Mouse (Mus musculus): ENCODE results near the gene Syt6. TPM values are rescaled to one million over a fixed set of nuclear protein-coding genes. Genes with fewer than 3 reads are reported as not detected.

The Syt6 gene
- 10.8 and 14.1 TPM in 2 replicates for polyA plus RNA-seq (2015; fragmentation: Nextera tagmentation; extraction: Ambion mirVana)

- H3K9me3 ChIP-seq (ENCODE audit: control insufficient read depth, low read length) = no peaks in the 10 kb centered on the region
- no peaks in the 10 kb centered on the region for H3K36me3 ChIP-seq (ENCODE audit: control insufficient read depth, insufficient read depth, low read length)
- ATAC-seq = peak; percentile 0; the same call in 1 of the 2 replicates
- H3K4me1 ChIP-seq (ENCODE audit: control insufficient read depth, insufficient read depth, low read depth, low read length) = peaks cover 38% of the 10 kb centered on the region
- peak within 1 kb of the TSS; percentile 98 for H3K4me2 ChIP-seq (ENCODE audit: low read length)
- no peak within 1 kb of the TSS for H3K27ac ChIP-seq (ENCODE audit: low read depth, low read length)
- no peaks in the 10 kb centered on the region for H3K27me3 ChIP-seq (replicated peaks; ENCODE audit: control insufficient read depth, insufficient read depth, low read length)
- WGBS = under 1% methylated on average over 43 of the region's 44 CpGs
- H3K4me3 ChIP-seq (ENCODE audit: low read length) = peak within 1 kb of the TSS; percentile 61
- peak within 1 kb of the TSS; percentile 63 for H3K9ac ChIP-seq (ENCODE audit: low read depth, low read length)
Observed at GRCm38 (mm10) chr3:103575156-103575892, at the start of gene Syt6. TSS of gene Syt6 (plus strand) at chr3:103575231.

GRCm38 (mm10) chr3:103526201-103526704 lies 48.8 kb upstream of the Syt6 start:
- H3K9ac ChIP-seq (ENCODE audit: low read depth, low read length) = no peak overlapping the region
- H3K27ac ChIP-seq (ENCODE audit: low read depth, low read length) = no peak overlapping the region
- H3K4me3 ChIP-seq (ENCODE audit: low read length) = no peak overlapping the region
- no peaks in the 10 kb centered on the region for H3K4me1 ChIP-seq (ENCODE audit: control insufficient read depth, insufficient read depth, low read depth, low read length)
- H3K4me2 ChIP-seq (ENCODE audit: low read length) = no peak overlapping the region
- no peaks in the 10 kb centered on the region for H3K9me3 ChIP-seq (ENCODE audit: control insufficient read depth, low read length)
- no peaks in the 10 kb centered on the region for H3K36me3 ChIP-seq (ENCODE audit: control insufficient read depth, insufficient read depth, low read length)
- WGBS = 78% methylated on average over 4 of the region's 4 CpGs
- ATAC-seq = no peak
- H3K27me3 ChIP-seq (replicated peaks; ENCODE audit: control insufficient read depth, insufficient read depth, low read length) = no peaks in the 10 kb centered on the region

DNA sequence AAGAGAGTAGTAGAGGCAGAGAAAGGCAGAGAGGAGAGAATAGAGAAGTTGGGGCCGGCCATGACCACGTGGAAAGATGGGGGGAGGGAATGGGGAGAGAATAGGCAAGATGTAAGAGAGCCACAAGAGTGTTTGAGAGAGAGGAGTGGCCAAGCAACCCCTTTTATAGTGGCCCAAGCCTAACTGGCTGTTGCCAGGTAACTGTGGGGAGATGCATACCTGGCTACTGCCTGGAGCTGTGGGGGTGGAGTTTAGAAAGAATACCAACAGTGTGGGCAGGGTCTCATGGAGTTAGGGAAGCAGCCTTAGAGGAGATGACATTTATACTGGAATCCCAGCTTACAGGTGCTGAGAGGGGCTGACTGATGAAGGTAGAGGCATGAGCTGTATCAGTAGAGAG lies 48.2 kb upstream of the Syt6 start:
- H3K9ac ChIP-seq (ENCODE audit: low read depth, low read length) = no peak overlapping the region
- H3K9me3 ChIP-seq (ENCODE audit: control insufficient read depth, low read length) = no peaks in the 10 kb centered on the region
- no peaks in the 10 kb centered on the region for H3K36me3 ChIP-seq (ENCODE audit: control insufficient read depth, insufficient read depth, low read length)
- no peak overlapping the region for H3K4me3 ChIP-seq (ENCODE audit: low read length)
- no peaks in the 10 kb centered on the region for H3K27me3 ChIP-seq (replicated peaks; ENCODE audit: control insufficient read depth, insufficient read depth, low read length)
- H3K27ac ChIP-seq (ENCODE audit: low read depth, low read length) = no peak overlapping the region
- no peaks in the 10 kb centered on the region for H3K4me1 ChIP-seq (ENCODE audit: control insufficient read depth, insufficient read depth, low read depth, low read length)
- ATAC-seq = no peak
- 27% methylated on average over 2 of the region's 2 CpGs for WGBS
- no peak overlapping the region for H3K4me2 ChIP-seq (ENCODE audit: low read length)

DNA sequence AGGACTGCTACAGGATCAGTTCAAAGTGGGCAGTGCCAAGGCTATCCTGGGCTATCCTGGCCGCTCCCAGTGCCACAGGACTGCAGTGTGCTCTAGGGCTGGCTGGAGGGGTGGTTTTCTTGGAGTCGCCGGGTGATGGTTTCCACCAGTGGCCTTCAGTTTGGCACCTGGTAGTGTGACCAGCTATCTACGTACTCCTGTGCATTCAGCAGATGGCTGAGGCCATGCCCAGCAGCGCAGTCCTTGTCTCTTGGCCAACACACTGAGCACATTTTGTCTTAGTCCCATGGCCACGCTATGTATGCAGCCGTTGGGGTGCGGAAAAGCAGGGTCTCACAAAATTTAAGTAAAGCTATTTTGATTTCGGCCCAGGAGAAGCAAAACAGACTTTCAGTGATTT lies 41.0 kb upstream of the Syt6 start:
- no peak overlapping the region for H3K27ac ChIP-seq (ENCODE audit: low read depth, low read length)
- H3K4me3 ChIP-seq (ENCODE audit: low read length) = no peak overlapping the region
- H3K36me3 ChIP-seq (ENCODE audit: control insufficient read depth, insufficient read depth, low read length) = no peaks in the 10 kb centered on the region
- no peak for ATAC-seq
- H3K27me3 ChIP-seq (replicated peaks; ENCODE audit: control insufficient read depth, insufficient read depth, low read length) = no peaks in the 10 kb centered on the region
- H3K4me2 ChIP-seq (ENCODE audit: low read length) = no peak overlapping the region
- no peak overlapping the region for H3K9ac ChIP-seq (ENCODE audit: low read depth, low read length)
- WGBS = 91% methylated on average over 9 of the region's 9 CpGs
- H3K9me3 ChIP-seq (ENCODE audit: control insufficient read depth, low read length) = no peaks in the 10 kb centered on the region
- 0 out of 2 replicates have a peak, but pooled peaks cover 2% of the 10 kb centered on the region for H3K4me1 ChIP-seq (ENCODE audit: control insufficient read depth, insufficient read depth, low read depth, low read length)

DNA sequence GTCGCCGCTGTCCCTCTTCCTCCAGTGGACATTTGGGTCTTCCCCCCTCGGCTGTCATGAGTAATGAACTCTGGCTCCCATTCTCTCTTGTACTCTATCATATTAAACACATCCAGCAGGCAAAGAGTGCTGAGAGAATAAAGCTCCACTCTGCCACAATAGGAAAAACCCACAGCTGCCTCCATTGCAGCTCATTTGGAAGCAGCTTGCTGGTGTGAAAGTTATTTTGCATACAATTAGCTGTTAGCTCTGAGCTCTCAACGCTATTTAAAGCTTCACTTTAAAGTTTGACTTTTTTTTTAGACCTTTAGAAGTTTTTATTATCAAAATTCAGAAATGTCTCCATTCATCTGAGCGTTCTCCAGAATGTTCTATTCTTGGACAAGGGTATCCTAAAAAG lies 39.8 kb upstream of the Syt6 start:
- Histone ChIP-seq H3K27ac (ENCODE audit: low read depth, low read length) (no peak overlapping the region), H3K36me3 (ENCODE audit: control insufficient read depth, insufficient read depth, low read length) (no peaks in the 10 kb centered on the region), H3K27me3 (replicated peaks; ENCODE audit: control insufficient read depth, insufficient read depth, low read length) (no peaks in the 10 kb centered on the region), H3K9me3 (ENCODE audit: control insufficient read depth, low read length) (no peaks in the 10 kb centered on the region), H3K4me2 (ENCODE audit: low read length) (no peak overlapping the region), H3K4me1 (ENCODE audit: control insufficient read depth, insufficient read depth, low read depth, low read length) (peaks cover 2% of the 10 kb centered on the region; the same call in 1 of the 2 replicates), H3K9ac (ENCODE audit: low read depth, low read length) (no peak overlapping the region), H3K4me3 (ENCODE audit: low read length) (no peak overlapping the region)
- no peak for ATAC-seq
- WGBS = 43% methylated on average over 5 of the region's 5 CpGs

- WGBS = 58% methylated on average over 7 of the region's 7 CpGs
- H3K27ac ChIP-seq (ENCODE audit: low read depth, low read length) = no peak overlapping the region; the same call in 1 of the 2 replicates
Observed at GRCm38 (mm10) chr3:103539148-103539547, 35.9 kb upstream of the Syt6 start.

GRCm38 (mm10) chr3:103546166-103546565 lies 28.9 kb upstream of the Syt6 start:
- WGBS = 59% methylated on average over 2 of the region's 2 CpGs

More at GRCm38 (mm10) chr3:103539148-103539547, 35.9 kb upstream of the Syt6 start:
- H3K4me3 ChIP-seq (ENCODE audit: low read length) = no peak overlapping the region
- 0 out of 2 replicates have a peak, but pooled peaks have one; percentile 14 for ATAC-seq
- no peaks in the 10 kb centered on the region for H3K27me3 ChIP-seq (replicated peaks; ENCODE audit: control insufficient read depth, insufficient read depth, low read length)
- H3K36me3 ChIP-seq (ENCODE audit: control insufficient read depth, insufficient read depth, low read length) = no peaks in the 10 kb centered on the region
- H3K4me2 ChIP-seq (ENCODE audit: low read length) = no peak overlapping the region
- no peak overlapping the region for H3K9ac ChIP-seq (ENCODE audit: low read depth, low read length)
- no peaks in the 10 kb centered on the region for H3K9me3 ChIP-seq (ENCODE audit: control insufficient read depth, low read length)
- H3K4me1 ChIP-seq (ENCODE audit: control insufficient read depth, insufficient read depth, low read depth, low read length) = peaks cover 2% of the 10 kb centered on the region; the same call in 1 of the 2 replicates

DNA sequence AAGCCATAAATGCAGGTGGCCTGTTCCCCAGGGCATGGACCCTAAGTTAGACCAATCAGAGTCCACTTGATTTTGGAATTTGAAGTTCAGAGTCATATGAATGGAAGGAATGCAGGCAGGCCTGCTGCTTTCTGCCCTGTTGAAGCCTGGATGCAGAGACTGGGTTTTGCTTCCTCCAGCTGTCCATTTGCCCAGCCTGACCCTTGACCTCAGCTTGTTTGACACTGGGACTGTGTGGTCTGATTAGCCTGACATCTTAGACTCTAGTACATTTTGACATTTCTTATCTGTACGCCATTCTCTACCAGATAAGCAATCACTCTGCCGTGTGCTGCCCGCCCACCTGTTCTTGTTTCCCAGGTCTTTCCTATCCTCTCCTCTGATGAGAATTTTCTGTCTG lies 28.4 kb upstream of the Syt6 start:
- Histone ChIP-seq H3K4me1 (ENCODE audit: control insufficient read depth, insufficient read depth, low read depth, low read length) (no peaks in the 10 kb centered on the region), H3K4me3 (ENCODE audit: low read length) (no peak overlapping the region), H3K27ac (ENCODE audit: low read depth, low read length) (no peak overlapping the region), H3K4me2 (ENCODE audit: low read length) (no peak overlapping the region), H3K27me3 (replicated peaks; ENCODE audit: control insufficient read depth, insufficient read depth, low read length) (no peaks in the 10 kb centered on the region), H3K9ac (ENCODE audit: low read depth, low read length) (no peak overlapping the region), H3K9me3 (ENCODE audit: control insufficient read depth, low read length) (no peaks in the 10 kb centered on the region), H3K36me3 (ENCODE audit: control insufficient read depth, insufficient read depth, low read length) (no peaks in the 10 kb centered on the region)
- 85% methylated on average over 3 of the region's 3 CpGs for WGBS
- no peak for ATAC-seq

More at GRCm38 (mm10) chr3:103546166-103546565, 28.9 kb upstream of the Syt6 start:
- H3K27ac ChIP-seq (ENCODE audit: low read depth, low read length) = no peak overlapping the region
- H3K4me3 ChIP-seq (ENCODE audit: low read length) = no peak overlapping the region
- no peaks in the 10 kb centered on the region for H3K4me1 ChIP-seq (ENCODE audit: control insufficient read depth, insufficient read depth, low read depth, low read length)
- no peak for ATAC-seq
- H3K36me3 ChIP-seq (ENCODE audit: control insufficient read depth, insufficient read depth, low read length) = no peaks in the 10 kb centered on the region
- no peaks in the 10 kb centered on the region for H3K9me3 ChIP-seq (ENCODE audit: control insufficient read depth, low read length)
- no peaks in the 10 kb centered on the region for H3K27me3 ChIP-seq (replicated peaks; ENCODE audit: control insufficient read depth, insufficient read depth, low read length)
- no peak overlapping the region for H3K9ac ChIP-seq (ENCODE audit: low read depth, low read length)
- no peak overlapping the region for H3K4me2 ChIP-seq (ENCODE audit: low read length)

DNA sequence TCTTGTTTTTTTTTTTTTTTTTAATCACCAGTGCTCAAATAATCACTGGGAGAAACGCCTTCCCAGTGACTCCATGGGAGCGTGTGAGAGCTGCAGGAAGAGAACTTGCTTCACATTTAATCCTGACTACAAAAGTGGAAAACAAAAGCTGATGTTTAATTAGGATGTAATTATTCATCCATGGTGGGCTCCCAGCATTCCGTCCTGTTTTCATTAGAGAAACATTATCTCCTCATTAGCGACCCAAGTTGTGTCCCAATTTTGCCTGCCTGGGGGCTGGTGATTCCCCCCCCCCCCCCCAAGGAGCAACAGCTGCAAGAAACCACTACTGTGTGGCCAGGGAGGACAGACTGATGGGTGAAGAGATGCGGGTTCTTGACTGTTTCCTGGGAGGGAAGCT lies 24.8 kb upstream of the Syt6 start:
- Histone ChIP-seq H3K27me3 (replicated peaks; ENCODE audit: control insufficient read depth, insufficient read depth, low read length) (no peaks in the 10 kb centered on the region), H3K36me3 (ENCODE audit: control insufficient read depth, insufficient read depth, low read length) (no peaks in the 10 kb centered on the region), H3K27ac (ENCODE audit: low read depth, low read length) (no peak overlapping the region), H3K4me3 (ENCODE audit: low read length) (no peak overlapping the region), H3K9me3 (ENCODE audit: control insufficient read depth, low read length) (no peaks in the 10 kb centered on the region), H3K4me2 (ENCODE audit: low read length) (no peak overlapping the region), H3K4me1 (ENCODE audit: control insufficient read depth, insufficient read depth, low read depth, low read length) (no peaks in the 10 kb centered on the region), H3K9ac (ENCODE audit: low read depth, low read length) (no peak overlapping the region)
- WGBS = 46% methylated on average over 5 of the region's 5 CpGs
- no peak for ATAC-seq
